Mouse (Mus musculus): ENCODE measurements around the gene Fermt3. TPM values are rescaled to one million over a fixed set of nuclear protein-coding genes. Genes with fewer than 3 reads are reported as not detected.

Fermt3 gene
- polyA plus RNA-seq, 1 experiment from 2014 or later, result 4.9 TPM

DNA sequence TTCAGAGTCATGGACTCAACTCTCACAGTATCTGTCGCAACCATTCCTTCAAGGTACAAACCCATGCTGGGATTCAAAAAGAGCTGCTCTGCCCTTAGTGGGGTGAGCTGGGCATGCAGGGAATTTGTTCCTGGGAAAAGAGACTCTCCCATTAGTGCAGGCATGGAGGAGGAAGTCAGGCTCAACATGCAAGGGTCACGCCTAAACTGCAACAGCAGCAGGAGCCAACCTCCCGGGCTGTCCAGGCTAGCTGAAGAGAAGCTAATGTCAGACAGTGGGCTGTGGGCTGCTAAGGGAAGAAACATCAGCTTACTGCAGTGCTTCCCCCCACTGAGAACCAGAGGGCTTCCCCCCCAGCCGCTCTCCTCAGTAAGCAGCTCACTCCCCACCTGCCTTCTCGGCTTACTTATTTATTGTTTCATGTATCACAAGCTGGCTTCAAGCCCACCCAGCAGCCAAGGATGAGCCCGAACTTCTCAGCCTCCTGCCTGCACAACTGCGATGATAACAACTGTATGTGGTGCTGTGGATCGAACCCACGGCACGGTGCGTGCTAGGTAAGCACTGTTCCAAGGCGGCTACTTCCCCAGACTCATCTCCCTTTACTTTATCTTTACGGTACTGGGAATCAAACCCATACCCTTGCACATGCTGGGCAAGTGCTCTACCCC is 46.9 kb downstream of the Fermt3 start:
- ATAC-seq (ENCODE audit: low FRiP score, low TSS enrichment), result no peak

DNA sequence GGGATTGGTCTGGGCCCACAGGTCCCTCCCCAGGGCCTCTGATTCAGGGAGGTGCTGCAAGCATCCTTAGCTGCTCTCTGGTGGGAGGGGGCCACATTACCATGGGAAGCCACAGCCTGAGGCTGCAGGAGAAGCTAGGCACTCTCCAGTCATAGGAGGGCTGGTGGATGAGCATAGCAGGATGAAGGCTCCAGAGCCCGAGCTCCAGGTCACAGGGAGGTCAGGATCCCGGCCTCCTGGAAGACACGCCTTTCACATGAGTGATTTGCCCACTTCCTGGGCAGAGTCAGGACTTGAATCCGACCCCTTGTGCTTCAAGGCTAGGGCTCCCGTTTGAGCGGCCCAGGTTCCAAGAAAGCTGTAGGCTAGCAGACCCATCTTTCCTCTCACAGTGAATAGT is 47.6 kb downstream of the Fermt3 start:
- Histone ChIP-seq H3K27me3 (ENCODE audit: control insufficient read depth, insufficient read depth, low read length) (no peaks in the 10 kb centered on the region), H3K27ac (ENCODE audit: low read depth, low read length) (no peak overlapping the region), H3K9ac (ENCODE audit: low read depth, low read length) (peak overlapping the region; percentile 34; the same call in 1 of the 2 replicates)

More for the DNA sequence above, 46.9 kb downstream of the Fermt3 start:
- H3K27ac ChIP-seq (ENCODE audit: low read depth, low read length), result no peak overlapping the region
- H3K9me3 ChIP-seq (ENCODE audit: control insufficient read depth, low read length), result no peaks in the 10 kb centered on the region
- WGBS, result 69% methylated on average over 13 of the region's 13 CpGs
- peaks cover 46% of the 10 kb centered on the region for H3K4me1 ChIP-seq (ENCODE audit: control insufficient read depth, insufficient read depth, low read length)
- H3K36me3 ChIP-seq (ENCODE audit: control insufficient read depth, insufficient read depth, low read length), result peaks cover 6% of the 10 kb centered on the region
- no peak overlapping the region for H3K4me3 ChIP-seq (ENCODE audit: low read length)
- H3K4me2 ChIP-seq (replicated peaks; ENCODE audit: low read depth, low read length), result no peak overlapping the region
- no peak overlapping the region for H3K9ac ChIP-seq (ENCODE audit: low read depth, low read length)
- H3K27me3 ChIP-seq (ENCODE audit: control insufficient read depth, insufficient read depth, low read length), result no peaks in the 10 kb centered on the region

DNA sequence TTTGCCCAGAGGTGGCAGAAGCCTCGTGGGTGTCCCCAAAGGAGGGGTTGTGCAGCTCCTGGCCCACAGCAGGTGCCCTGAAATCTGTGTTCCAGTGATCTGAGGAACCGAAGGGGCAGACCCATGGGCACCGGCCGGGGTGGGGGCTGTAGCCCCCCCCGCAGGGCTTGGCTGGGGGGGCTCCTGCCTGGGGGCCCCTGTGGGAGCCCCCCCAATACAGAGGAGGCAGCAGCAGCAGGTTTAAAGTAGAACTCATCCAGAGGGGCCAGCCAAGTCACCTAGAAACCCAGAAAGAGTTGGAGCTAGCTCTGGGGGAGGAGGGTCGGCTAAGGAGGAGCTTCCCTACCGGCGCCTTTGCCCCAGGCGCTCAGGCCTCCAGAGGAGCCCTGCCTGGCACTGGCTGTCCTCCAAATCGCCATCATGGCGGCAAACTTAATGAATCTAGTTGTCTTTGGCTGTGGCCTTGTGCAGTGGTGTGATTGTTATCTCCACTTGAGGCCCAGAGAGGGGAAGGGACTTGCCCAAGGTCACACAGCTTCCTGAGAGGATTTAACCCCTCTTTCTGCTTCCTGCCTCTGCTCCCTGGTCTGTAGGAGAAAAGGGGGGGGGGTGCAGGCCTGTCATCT is 48.7 kb downstream of the Fermt3 start:
- no peaks in the 10 kb centered on the region for H3K27me3 ChIP-seq (ENCODE audit: control insufficient read depth, insufficient read depth, low read length)
- peaks cover 34% of the 10 kb centered on the region for H3K4me1 ChIP-seq (ENCODE audit: control insufficient read depth, insufficient read depth, low read length)
- peak overlapping the region; percentile 64 for H3K4me3 ChIP-seq (ENCODE audit: low read length)
- no peaks in the 10 kb centered on the region for H3K9me3 ChIP-seq (ENCODE audit: control insufficient read depth, low read length)
- H3K4me2 ChIP-seq (replicated peaks; ENCODE audit: low read depth, low read length), result peak overlapping the region; percentile 80
- no peak for ATAC-seq (ENCODE audit: low FRiP score, low TSS enrichment)
- peaks cover 10% of the 10 kb centered on the region for H3K36me3 ChIP-seq (ENCODE audit: control insufficient read depth, insufficient read depth, low read length)
- H3K27ac ChIP-seq (ENCODE audit: low read depth, low read length), result peak overlapping the region; percentile 37; the same call in 1 of the 2 replicates
- 24% methylated on average over 11 of the region's 11 CpGs for WGBS
- peak overlapping the region; percentile 42 for H3K9ac ChIP-seq (ENCODE audit: low read depth, low read length)

More for the DNA sequence above, 47.6 kb downstream of the Fermt3 start:
- Histone ChIP-seq H3K4me3 (ENCODE audit: low read length) (no peak overlapping the region), H3K4me2 (replicated peaks; ENCODE audit: low read depth, low read length) (no peak overlapping the region), H3K36me3 (ENCODE audit: control insufficient read depth, insufficient read depth, low read length) (peaks cover under 1% of the 10 kb centered on the region; the same call in 1 of the 2 replicates), H3K9me3 (ENCODE audit: control insufficient read depth, low read length) (no peaks in the 10 kb centered on the region), H3K4me1 (ENCODE audit: control insufficient read depth, insufficient read depth, low read length) (peaks cover 41% of the 10 kb centered on the region)
- 10% methylated on average over 6 of the region's 6 CpGs for WGBS
- ATAC-seq (ENCODE audit: low FRiP score, low TSS enrichment), result no peak

DNA sequence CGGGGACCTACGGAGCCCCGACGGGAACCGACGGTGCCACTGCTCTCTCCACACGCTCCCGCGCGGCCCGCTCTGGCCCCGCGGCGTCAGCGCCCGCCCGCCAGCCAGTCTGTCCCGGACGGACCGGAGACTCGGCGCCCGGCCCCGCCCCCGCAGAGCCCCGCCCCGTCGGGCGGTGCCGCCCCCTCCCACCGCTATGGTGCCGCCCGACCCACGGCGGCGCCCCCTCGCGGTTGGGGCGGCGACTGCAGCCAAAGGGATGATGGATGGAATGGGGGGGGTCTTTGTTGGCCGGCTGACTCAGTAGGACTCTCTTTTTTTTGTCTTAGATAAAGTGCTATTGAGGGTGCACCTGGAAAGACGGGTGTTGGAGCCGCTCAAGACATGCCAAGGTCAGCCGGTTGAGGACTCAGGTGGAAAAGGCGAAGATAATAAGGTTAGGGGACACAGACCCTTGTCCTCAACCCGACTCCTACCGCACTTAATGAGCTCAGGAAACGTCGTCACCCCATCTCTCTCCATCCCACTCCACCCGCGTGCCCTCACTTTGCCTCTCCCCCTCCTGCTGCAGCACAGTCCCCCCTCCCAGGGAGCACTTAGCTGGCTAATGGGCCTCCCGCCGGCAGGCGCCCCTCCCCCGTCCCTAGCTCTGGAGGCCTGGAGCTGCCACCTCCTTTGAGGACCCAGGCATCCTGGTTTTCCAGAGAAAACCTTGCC is 49.4 kb downstream of the Fermt3 start:
- H3K9ac ChIP-seq (ENCODE audit: low read depth, low read length), result peak overlapping the region; percentile 71
- peak overlapping the region; percentile 80 for H3K4me2 ChIP-seq (replicated peaks; ENCODE audit: low read depth, low read length)
- ATAC-seq (ENCODE audit: low FRiP score, low TSS enrichment), result peak; percentile 70
- H3K4me1 ChIP-seq (ENCODE audit: control insufficient read depth, insufficient read depth, low read length), result peaks cover 34% of the 10 kb centered on the region
- H3K36me3 ChIP-seq (ENCODE audit: control insufficient read depth, insufficient read depth, low read length), result peaks cover 16% of the 10 kb centered on the region
- no peaks in the 10 kb centered on the region for H3K9me3 ChIP-seq (ENCODE audit: control insufficient read depth, low read length)
- WGBS, result 1% methylated on average over 55 of the region's 55 CpGs
- H3K27ac ChIP-seq (ENCODE audit: low read depth, low read length), result no peak overlapping the region; the same call in 1 of the 2 replicates
- H3K4me3 ChIP-seq (ENCODE audit: low read length), result peak overlapping the region; percentile 64
- no peaks in the 10 kb centered on the region for H3K27me3 ChIP-seq (ENCODE audit: control insufficient read depth, insufficient read depth, low read length)

DNA sequence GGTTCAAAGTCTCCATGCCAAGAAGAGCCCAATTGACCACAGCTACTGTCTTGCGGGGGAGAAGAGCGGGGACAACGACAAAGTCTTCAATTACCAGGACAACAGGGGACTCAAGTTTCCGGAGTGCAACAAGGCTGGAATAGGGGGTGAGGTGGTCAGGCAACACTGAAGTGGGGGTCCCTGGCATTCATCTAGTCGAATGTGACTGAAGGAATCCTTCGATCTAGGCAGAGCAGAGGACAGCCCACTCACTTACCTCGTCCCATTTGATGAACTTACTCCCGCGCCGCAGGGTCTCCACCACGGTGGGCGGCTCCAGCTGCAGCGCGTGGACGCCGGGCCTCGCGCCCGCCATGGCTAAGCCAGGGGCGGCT is 50.0 kb downstream of the Fermt3 start:
- no peaks in the 10 kb centered on the region for H3K27me3 ChIP-seq (ENCODE audit: control insufficient read depth, insufficient read depth, low read length)
- H3K27ac ChIP-seq (ENCODE audit: low read depth, low read length), result peak overlapping the region; percentile 20; the same call in 1 of the 2 replicates
- H3K4me3 ChIP-seq (ENCODE audit: low read length), result peak overlapping the region; percentile 64
- under 1% methylated on average over 20 of the region's 20 CpGs for WGBS
- ATAC-seq (ENCODE audit: low FRiP score, low TSS enrichment), result no peak; the same call in 1 of the 2 replicates
- H3K4me1 ChIP-seq (ENCODE audit: control insufficient read depth, insufficient read depth, low read length), result peaks cover 34% of the 10 kb centered on the region
- no peaks in the 10 kb centered on the region for H3K9me3 ChIP-seq (ENCODE audit: control insufficient read depth, low read length)
- H3K9ac ChIP-seq (ENCODE audit: low read depth, low read length), result peak overlapping the region; percentile 71
- H3K36me3 ChIP-seq (ENCODE audit: control insufficient read depth, insufficient read depth, low read length), result peaks cover 21% of the 10 kb centered on the region
- peak overlapping the region; percentile 80 for H3K4me2 ChIP-seq (replicated peaks; ENCODE audit: low read depth, low read length)

DNA sequence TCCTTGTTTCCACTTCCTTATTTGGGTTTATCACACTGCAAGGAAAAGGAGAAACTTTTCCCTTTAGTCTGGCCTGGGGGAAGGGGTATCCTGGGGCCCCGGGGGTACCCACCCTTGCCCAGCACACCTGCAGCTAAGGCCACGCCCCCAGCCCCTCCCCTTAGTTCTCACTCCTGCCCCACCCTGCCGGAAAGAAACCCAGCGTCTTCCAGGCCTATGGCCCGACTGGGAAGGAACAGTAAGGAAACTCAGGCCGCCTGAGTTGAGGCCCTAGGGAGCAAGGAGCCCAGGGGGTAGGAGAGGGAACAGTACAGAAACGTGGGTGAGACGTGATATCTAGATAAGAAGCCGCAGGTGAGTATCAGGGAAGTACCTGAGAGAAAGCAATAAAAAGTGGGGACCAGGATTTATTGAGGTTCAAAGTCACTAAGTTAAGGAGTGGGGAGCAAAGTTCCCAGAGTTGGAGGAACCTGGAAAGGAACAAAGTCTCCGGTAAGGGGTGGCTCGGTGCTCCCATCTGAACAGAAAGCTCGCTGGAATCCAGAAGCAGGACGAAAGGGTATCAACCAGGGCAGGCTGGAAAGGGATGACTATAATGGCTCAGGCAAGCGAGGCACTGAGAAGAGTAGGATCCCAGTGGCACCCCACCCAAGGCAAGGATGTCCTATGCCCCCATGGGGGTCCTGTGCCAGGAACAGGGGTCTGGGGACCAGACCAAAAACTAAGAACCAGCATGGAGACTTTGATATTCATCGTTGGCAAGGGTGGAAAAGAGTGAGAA is 50.6 kb downstream of the Fermt3 start:
- H3K4me1 ChIP-seq (ENCODE audit: control insufficient read depth, insufficient read depth, low read length), result peaks cover 34% of the 10 kb centered on the region
- peak overlapping the region; percentile 80 for H3K4me2 ChIP-seq (replicated peaks; ENCODE audit: low read depth, low read length)
- peak overlapping the region; percentile 20; the same call in 1 of the 2 replicates for H3K27ac ChIP-seq (ENCODE audit: low read depth, low read length)
- no peaks in the 10 kb centered on the region for H3K9me3 ChIP-seq (ENCODE audit: control insufficient read depth, low read length)
- WGBS, result 9% methylated on average over 15 of the region's 15 CpGs
- 0 out of 2 replicates have a peak, but pooled peaks have one; percentile 5 for ATAC-seq (ENCODE audit: low FRiP score, low TSS enrichment)
- peak overlapping the region; percentile 71 for H3K9ac ChIP-seq (ENCODE audit: low read depth, low read length)
- peaks cover 27% of the 10 kb centered on the region for H3K36me3 ChIP-seq (ENCODE audit: control insufficient read depth, insufficient read depth, low read length)
- peak overlapping the region; percentile 64 for H3K4me3 ChIP-seq (ENCODE audit: low read length)
- no peaks in the 10 kb centered on the region for H3K27me3 ChIP-seq (ENCODE audit: control insufficient read depth, insufficient read depth, low read length)

DNA sequence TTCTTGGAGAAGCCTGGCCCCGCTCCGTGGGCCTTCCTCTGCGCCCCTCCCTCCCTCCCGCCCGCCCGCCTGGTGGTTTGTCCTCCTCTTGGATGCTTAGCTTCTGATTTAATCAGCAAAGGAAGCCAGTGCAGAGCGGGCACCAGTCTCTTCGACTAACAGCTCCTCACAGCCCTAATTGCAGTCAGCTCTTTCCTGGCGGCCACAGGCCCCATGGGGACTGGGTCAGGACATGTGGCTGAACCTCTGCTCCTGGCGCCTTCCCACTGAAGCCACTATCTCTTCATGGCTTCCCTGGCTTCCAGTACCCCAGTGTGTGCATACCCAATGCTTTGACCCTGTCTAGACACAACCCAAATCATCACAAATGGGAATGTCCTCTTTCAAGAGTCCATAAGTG is 62.8 kb downstream of the Fermt3 start:
- Histone ChIP-seq H3K9me3 (ENCODE audit: control insufficient read depth, low read length) (no peaks in the 10 kb centered on the region), H3K27ac (ENCODE audit: low read depth, low read length) (no peak overlapping the region), H3K4me1 (ENCODE audit: control insufficient read depth, insufficient read depth, low read length) (peaks cover 11% of the 10 kb centered on the region), H3K4me2 (replicated peaks; ENCODE audit: low read depth, low read length) (no peak overlapping the region), H3K27me3 (ENCODE audit: control insufficient read depth, insufficient read depth, low read length) (no peaks in the 10 kb centered on the region), H3K9ac (ENCODE audit: low read depth, low read length) (no peak overlapping the region), H3K4me3 (ENCODE audit: low read length) (no peak overlapping the region), H3K36me3 (ENCODE audit: control insufficient read depth, insufficient read depth, low read length) (peaks cover 72% of the 10 kb centered on the region)
- WGBS, result 90% methylated on average over 10 of the region's 10 CpGs
- no peak for ATAC-seq (ENCODE audit: low FRiP score, low TSS enrichment)

DNA sequence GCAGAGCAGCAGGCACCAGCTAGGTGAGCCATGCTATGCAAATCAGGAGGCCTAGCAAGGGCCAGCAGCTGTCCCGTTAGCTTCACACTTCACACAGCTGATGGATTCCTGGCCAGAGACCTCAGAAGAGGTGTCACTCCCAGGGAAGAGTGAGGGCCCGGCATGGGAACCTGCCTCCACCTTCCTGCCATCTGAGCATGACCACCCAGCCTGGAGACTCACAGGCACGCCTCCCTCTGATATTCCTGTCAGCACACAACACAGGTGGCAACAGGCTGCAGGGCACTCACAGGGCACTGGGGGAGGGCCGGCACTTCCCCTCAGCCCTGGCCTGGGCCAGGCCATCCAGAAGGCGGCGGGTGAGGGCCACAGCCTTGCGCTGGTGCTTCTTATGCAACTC is 63.8 kb downstream of the Fermt3 start:
- 81% methylated on average over 7 of the region's 7 CpGs for WGBS
- H3K27me3 ChIP-seq (ENCODE audit: control insufficient read depth, insufficient read depth, low read length), result no peaks in the 10 kb centered on the region
- no peak overlapping the region for H3K4me2 ChIP-seq (replicated peaks; ENCODE audit: low read depth, low read length)
- no peak for ATAC-seq (ENCODE audit: low FRiP score, low TSS enrichment)
- peaks cover 69% of the 10 kb centered on the region for H3K36me3 ChIP-seq (ENCODE audit: control insufficient read depth, insufficient read depth, low read length)
- H3K4me3 ChIP-seq (ENCODE audit: low read length), result no peak overlapping the region
- peaks cover 11% of the 10 kb centered on the region for H3K4me1 ChIP-seq (ENCODE audit: control insufficient read depth, insufficient read depth, low read length)
- H3K27ac ChIP-seq (ENCODE audit: low read depth, low read length), result no peak overlapping the region
- H3K9me3 ChIP-seq (ENCODE audit: control insufficient read depth, low read length), result no peaks in the 10 kb centered on the region
- H3K9ac ChIP-seq (ENCODE audit: low read depth, low read length), result no peak overlapping the region

All from kidney, embryonic 14.5 days (tissue).